Mouse (Mus musculus): Measurements from ENCODE around the gene Tle4. TPM values are rescaled to one million over a fixed set of nuclear protein-coding genes. Genes with fewer than 3 reads are reported as not detected.

Gene Tle4
- polyA plus RNA-seq, 1 experiment from 2014 or later, result 17.3 TPM

DNA sequence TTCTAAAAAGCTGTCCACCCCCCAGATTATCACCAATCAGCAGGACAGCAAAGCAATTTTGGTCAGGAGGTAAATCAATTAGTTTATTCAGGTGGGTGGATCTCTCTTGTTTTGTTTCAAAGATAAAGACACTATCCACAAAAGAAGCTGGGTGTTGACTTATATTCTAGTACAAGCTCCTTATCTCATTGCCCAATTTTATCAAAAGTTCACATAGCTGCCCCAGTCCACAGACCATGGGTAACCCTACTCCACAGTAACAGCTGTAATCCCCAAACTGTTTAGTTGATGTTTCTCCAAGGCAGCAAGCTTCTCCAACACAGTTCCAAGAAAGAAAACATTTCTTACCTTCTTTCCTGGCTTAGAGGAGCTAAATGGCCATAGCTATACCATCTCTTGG lies 21.5 kb downstream of the Tle4 start:
- H3K27ac ChIP-seq, result no peak overlapping the region
- peaks cover 100% of the 10 kb centered on the region for H3K79me2 ChIP-seq (ENCODE audit: inconsistent target)
- H3K36me3 ChIP-seq (ENCODE audit: inconsistent target), result no peaks in the 10 kb centered on the region
- no peak overlapping the region for H3K4me3 ChIP-seq (ENCODE audit: inconsistent target)

GRCm38 (mm10) chr19:14568879-14569278 lies 29.0 kb downstream of the Tle4 start:
- Histone ChIP-seq H3K79me2 (ENCODE audit: inconsistent target) (peaks cover 99% of the 10 kb centered on the region), H3K36me3 (ENCODE audit: inconsistent target) (no peaks in the 10 kb centered on the region), H3K27ac (no peak overlapping the region), H3K4me3 (ENCODE audit: inconsistent target) (no peak overlapping the region)

GRCm38 (mm10) chr19:14567081-14567480 lies 30.8 kb downstream of the Tle4 start:
- H3K36me3 ChIP-seq (ENCODE audit: inconsistent target), result no peaks in the 10 kb centered on the region
- H3K27ac ChIP-seq, result no peak overlapping the region
- H3K79me2 ChIP-seq (ENCODE audit: inconsistent target), result peaks cover 95% of the 10 kb centered on the region
- no peak overlapping the region for H3K4me3 ChIP-seq (ENCODE audit: inconsistent target)
- WGBS (ENCODE audit: missing documents), result 100% methylated on average over 2 of the region's 3 CpGs

DNA sequence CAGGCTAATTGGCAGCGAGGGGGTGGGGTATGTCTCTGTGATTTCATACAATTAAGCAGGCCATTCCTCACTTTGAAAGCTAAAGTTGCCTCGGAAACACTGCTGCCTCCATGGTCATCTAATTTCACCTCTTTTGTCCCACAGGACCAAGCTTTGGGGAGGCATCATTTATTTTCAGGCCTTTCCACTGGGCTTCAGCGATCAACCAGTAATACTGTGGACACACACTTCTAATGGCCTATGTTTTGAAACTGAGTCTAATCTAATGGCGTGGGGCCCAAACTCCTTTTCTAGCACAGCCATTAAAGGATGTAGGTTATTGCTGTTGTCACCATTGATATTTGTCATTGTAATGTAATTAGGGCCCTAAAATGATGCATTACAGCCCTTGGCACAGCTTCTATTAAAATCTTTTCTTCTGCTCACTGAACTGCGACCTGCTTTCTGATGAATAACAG lies 31.3 kb downstream of the Tle4 start:
- Histone ChIP-seq H3K79me2 (ENCODE audit: inconsistent target) (peaks cover 95% of the 10 kb centered on the region), H3K4me3 (ENCODE audit: inconsistent target) (no peak overlapping the region), H3K27ac (no peak overlapping the region), H3K36me3 (ENCODE audit: inconsistent target) (no peaks in the 10 kb centered on the region)
- 96% methylated on average over 5 of the region's 5 CpGs for WGBS (ENCODE audit: missing documents)

GRCm38 (mm10) chr19:14565424-14566069 lies 32.3 kb downstream of the Tle4 start:
- Histone ChIP-seq H3K4me3 (ENCODE audit: inconsistent target) (no peak overlapping the region), H3K79me2 (ENCODE audit: inconsistent target) (peaks cover 94% of the 10 kb centered on the region), H3K36me3 (ENCODE audit: inconsistent target) (no peaks in the 10 kb centered on the region), H3K27ac (no peak overlapping the region)
- 11% methylated on average over 4 of the region's 4 CpGs for WGBS (ENCODE audit: missing documents)

DNA sequence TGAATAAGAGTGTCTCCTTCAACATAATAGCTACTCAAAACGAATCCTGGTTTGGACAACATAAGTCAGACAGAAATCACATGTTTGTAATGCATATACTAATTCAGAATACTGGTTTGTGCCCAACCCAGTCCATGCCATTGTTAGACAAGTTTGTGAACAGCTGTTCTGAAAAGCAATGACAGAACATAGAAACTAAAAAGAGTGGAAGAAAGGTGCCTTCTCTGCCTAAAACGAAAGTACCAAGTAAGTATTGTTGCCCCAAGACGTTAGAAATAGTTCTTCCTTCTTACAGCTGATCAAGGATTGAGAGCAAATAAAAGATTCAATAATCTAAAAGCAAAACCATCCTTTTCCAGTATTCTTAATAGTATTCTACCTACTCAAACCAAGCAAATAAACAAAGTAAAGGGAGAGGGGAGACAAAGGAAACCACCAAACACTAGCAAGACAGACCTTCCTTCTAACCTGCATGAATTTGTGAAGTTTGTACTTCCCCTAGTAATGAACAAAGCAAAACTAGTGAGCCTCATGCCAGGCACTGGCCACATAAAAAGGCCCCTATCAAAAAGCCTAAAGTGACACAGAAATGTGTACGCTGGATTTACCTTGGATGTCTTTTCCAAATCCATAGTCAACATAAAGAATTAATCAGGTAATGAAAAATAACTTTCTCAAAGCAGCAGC lies 34.4 kb downstream of the Tle4 start:
- WGBS (ENCODE audit: missing documents), result 18% methylated on average over 4 of the region's 4 CpGs
- Histone ChIP-seq H3K79me2 (ENCODE audit: inconsistent target) (peaks cover 72% of the 10 kb centered on the region), H3K36me3 (ENCODE audit: inconsistent target) (no peaks in the 10 kb centered on the region; the same call in 1 of the 2 replicates), H3K4me3 (ENCODE audit: inconsistent target) (no peak overlapping the region), H3K27ac (no peak overlapping the region)

- peaks cover 84% of the 10 kb centered on the region for H3K79me2 ChIP-seq (ENCODE audit: inconsistent target)
- 94% methylated on average over 3 of the region's 3 CpGs for WGBS (ENCODE audit: missing documents)
- no peaks in the 10 kb centered on the region for H3K36me3 ChIP-seq (ENCODE audit: inconsistent target)
- no peak overlapping the region for H3K27ac ChIP-seq
- no peak overlapping the region for H3K4me3 ChIP-seq (ENCODE audit: inconsistent target)
Measured at GRCm38 (mm10) chr19:14547871-14548270, 50.0 kb downstream of the Tle4 start.

- over 99% methylated on average over 8 of the region's 8 CpGs for WGBS (ENCODE audit: missing documents)
- Histone ChIP-seq H3K79me2 (ENCODE audit: inconsistent target) (peaks cover 78% of the 10 kb centered on the region), H3K36me3 (ENCODE audit: inconsistent target) (no peaks in the 10 kb centered on the region), H3K27ac (no peak overlapping the region), H3K4me3 (ENCODE audit: inconsistent target) (no peak overlapping the region)
Measured at GRCm38 (mm10) chr19:14547133-14547842, 50.6 kb downstream of the Tle4 start.

- Histone ChIP-seq H3K36me3 (ENCODE audit: inconsistent target) (no peaks in the 10 kb centered on the region), H3K27ac (no peak overlapping the region), H3K4me3 (ENCODE audit: inconsistent target) (no peak overlapping the region), H3K79me2 (ENCODE audit: inconsistent target) (peaks cover 72% of the 10 kb centered on the region)
- 53% methylated on average over 1 of the region's 1 CpGs for WGBS (ENCODE audit: missing documents)
Measured at GRCm38 (mm10) chr19:14545485-14545884, 52.4 kb downstream of the Tle4 start.

GRCm38 (mm10) chr19:14543305-14543704 lies 54.5 kb downstream of the Tle4 start:
- Histone ChIP-seq H3K4me3 (ENCODE audit: inconsistent target) (no peak overlapping the region), H3K36me3 (ENCODE audit: inconsistent target) (no peaks in the 10 kb centered on the region), H3K79me2 (ENCODE audit: inconsistent target) (peaks cover 72% of the 10 kb centered on the region), H3K27ac (no peak overlapping the region)
- 86% methylated on average over 1 of the region's 1 CpGs for WGBS (ENCODE audit: missing documents)

DNA sequence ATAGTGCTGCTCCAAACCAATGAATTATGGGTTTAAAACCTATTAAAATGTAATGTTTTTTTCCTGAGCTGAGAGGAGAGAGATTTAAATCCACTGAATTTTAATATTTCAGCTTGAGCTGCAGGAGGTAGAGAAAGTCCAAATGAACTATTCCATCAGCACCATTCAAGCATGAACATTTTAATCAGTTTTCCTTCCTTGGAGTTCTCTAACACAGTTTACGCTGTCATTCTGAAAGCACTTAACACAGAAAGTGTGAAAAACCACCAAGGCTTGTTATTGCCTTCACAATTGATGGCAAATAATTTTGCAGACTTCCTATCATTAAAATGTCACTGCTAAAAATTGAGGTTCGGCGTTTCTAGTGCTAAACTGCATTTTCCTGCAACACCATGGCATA lies 57.2 kb downstream of the Tle4 start:
- Histone ChIP-seq H3K79me2 (ENCODE audit: inconsistent target) (peaks cover 46% of the 10 kb centered on the region), H3K36me3 (ENCODE audit: inconsistent target) (no peaks in the 10 kb centered on the region), H3K4me3 (ENCODE audit: inconsistent target) (no peak overlapping the region), H3K27ac (no peak overlapping the region)
- WGBS (ENCODE audit: missing documents), result 89% methylated on average over 3 of the region's 3 CpGs

- Histone ChIP-seq H3K79me2 (ENCODE audit: inconsistent target) (peaks cover 47% of the 10 kb centered on the region), H3K36me3 (ENCODE audit: inconsistent target) (no peaks in the 10 kb centered on the region), H3K4me3 (ENCODE audit: inconsistent target) (no peak overlapping the region), H3K27ac (no peak overlapping the region)
- WGBS (ENCODE audit: missing documents), result 94% methylated on average over 2 of the region's 2 CpGs
Measured at GRCm38 (mm10) chr19:14536676-14537075, 61.2 kb downstream of the Tle4 start.

- H3K36me3 ChIP-seq (ENCODE audit: inconsistent target), result no peaks in the 10 kb centered on the region
- no peak overlapping the region for H3K27ac ChIP-seq
- no peak overlapping the region for H3K4me3 ChIP-seq (ENCODE audit: inconsistent target)
- H3K79me2 ChIP-seq (ENCODE audit: inconsistent target), result peaks cover 44% of the 10 kb centered on the region; the same call in 1 of the 2 replicates
Measured at GRCm38 (mm10) chr19:14534447-14534846, 63.4 kb downstream of the Tle4 start.

DNA sequence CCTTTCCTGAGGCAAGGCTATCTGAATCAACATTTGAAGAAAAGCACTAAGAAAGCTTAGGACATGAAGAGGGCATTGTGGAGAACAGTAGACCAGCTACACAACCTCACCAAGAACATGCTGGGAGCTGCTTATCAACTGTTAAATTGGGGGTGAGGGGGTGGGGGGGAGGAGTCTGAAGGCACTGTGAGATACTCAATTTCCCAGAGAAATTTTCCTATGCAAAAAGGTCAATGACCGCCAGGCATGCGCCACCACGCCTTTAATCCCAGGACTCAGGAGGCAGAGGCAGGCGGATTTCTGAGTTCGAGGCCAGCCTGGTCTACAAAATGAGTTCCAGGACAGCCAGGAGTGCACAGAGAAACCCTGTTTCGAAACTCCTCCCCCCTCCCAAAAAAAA lies 65.0 kb downstream of the Tle4 start:
- whole genome bisulfite sequencing (ENCODE audit: missing documents), result 96% methylated on average over 6 of the region's 6 CpGs
- no peak overlapping the region for H3K4me3 ChIP-seq (ENCODE audit: inconsistent target)
- H3K36me3 ChIP-seq (ENCODE audit: inconsistent target), result no peaks in the 10 kb centered on the region
- H3K79me2 ChIP-seq (ENCODE audit: inconsistent target), result peaks cover 32% of the 10 kb centered on the region; the same call in 1 of the 2 replicates
- H3K27ac ChIP-seq, result no peak overlapping the region
